Mouse (Mus musculus): ENCODE results near the gene Rcan1.

- TF ChIP-seq CEBPB (IDR thresholded peaks at IDR 0.05; ENCODE audit: insufficient read depth, poor library complexity, severe bottlenecking) = no peak
- no peak for TF ChIP-seq POLR2A (IDR thresholded peaks at IDR 0.05; ENCODE audit: insufficient read length, low read depth)
- TF ChIP-seq USF1 (IDR thresholded peaks at IDR 0.05; ENCODE audit: low read depth) = no peak
- TF ChIP-seq MYOD1 (IDR thresholded peaks at IDR 0.05; ENCODE audit: control insufficient read depth in 1 of 3, insufficient read length in 2 of 3, low read depth in 2 of 3) = no peak
- TF ChIP-seq E2F4 (IDR thresholded peaks at IDR 0.05; ENCODE audit: insufficient read depth) = no peak
- no peak for TF ChIP-seq MYOG (IDR thresholded peaks at IDR 0.05; ENCODE audit: control insufficient read depth in 1 of 3, insufficient read depth in 1 of 3, insufficient read length in 2 of 3, low read depth in 2 of 3)
Measured at GRCm38 (mm10) chr16:92415702-92416118, 55.0 kb downstream of the Rcan1 start.
